Mouse (Mus musculus) MEL (cell line): ENCODE results near the gene Alox5.

Experiments used
- BHLHE40 ChIP-seq: IDR thresholded peaks from 2 replicates; pipeline ENCODE4 v1.6.1; 2012; ENCODE audit warnings: low read depth, mild to moderate bottlenecking, inconsistent platforms, low read length, improper control_type of control experiment, borderline replicate concordance
- HCFC1 ChIP-seq: IDR thresholded peaks from 2 replicates; pipeline ENCODE4 v1.6.1; 2012; ENCODE audit warnings: low read depth, mild to moderate bottlenecking, inconsistent platforms, low read length, improper control_type of control experiment, moderate library complexity
- NELFE ChIP-seq: IDR thresholded peaks from 2 replicates; pipeline ENCODE4 v1.6.1; 2011; ENCODE audit warnings: low read depth, low read length, improper control_type of control experiment
- NRF1 ChIP-seq: IDR thresholded peaks from 2 replicates; pipeline ENCODE4 v1.6.1; 2014; ENCODE audit warnings: low read depth, mild to moderate bottlenecking, inconsistent platforms, low read length, improper control_type of control experiment, moderate library complexity; ENCODE audit not compliant: poor library complexity, insufficient read depth, severe bottlenecking
- POLR2A ChIP-seq, 2 experiments: IDR thresholded peaks; 2 replicates each; pipeline ENCODE4 v1.6.1; 2011 to 2012; ENCODE audit warnings: low read length in 2 of 2, mild to moderate bottlenecking in 2 of 2, control low read depth in 1 of 2, improper control_type of control experiment in 1 of 2, low read depth in 1 of 2, moderate library complexity in 1 of 2; ENCODE audit not compliant: control insufficient read depth in 1 of 2, insufficient read depth in 1 of 2, poor library complexity in 1 of 2

- TF ChIP-seq HCFC1, result no peak
- TF ChIP-seq NRF1, result no peak
- TF ChIP-seq POLR2A (IDR thresholded peaks at IDR 0.05; ENCODE audit: control insufficient read depth in 1 of 2, insufficient read depth in 1 of 2, low read depth in 1 of 2, low read length in 2 of 2, poor library complexity in 1 of 2), result no peak
- no peak for TF ChIP-seq BHLHE40
- no peak for TF ChIP-seq NELFE
These were observed 77.4 kb downstream of the Alox5 start for GRCm38 (mm10) chr6:116383582-116383981.
